ENCODE assay signal across 9 mouse cellular contexts in the genomic region with DNA sequence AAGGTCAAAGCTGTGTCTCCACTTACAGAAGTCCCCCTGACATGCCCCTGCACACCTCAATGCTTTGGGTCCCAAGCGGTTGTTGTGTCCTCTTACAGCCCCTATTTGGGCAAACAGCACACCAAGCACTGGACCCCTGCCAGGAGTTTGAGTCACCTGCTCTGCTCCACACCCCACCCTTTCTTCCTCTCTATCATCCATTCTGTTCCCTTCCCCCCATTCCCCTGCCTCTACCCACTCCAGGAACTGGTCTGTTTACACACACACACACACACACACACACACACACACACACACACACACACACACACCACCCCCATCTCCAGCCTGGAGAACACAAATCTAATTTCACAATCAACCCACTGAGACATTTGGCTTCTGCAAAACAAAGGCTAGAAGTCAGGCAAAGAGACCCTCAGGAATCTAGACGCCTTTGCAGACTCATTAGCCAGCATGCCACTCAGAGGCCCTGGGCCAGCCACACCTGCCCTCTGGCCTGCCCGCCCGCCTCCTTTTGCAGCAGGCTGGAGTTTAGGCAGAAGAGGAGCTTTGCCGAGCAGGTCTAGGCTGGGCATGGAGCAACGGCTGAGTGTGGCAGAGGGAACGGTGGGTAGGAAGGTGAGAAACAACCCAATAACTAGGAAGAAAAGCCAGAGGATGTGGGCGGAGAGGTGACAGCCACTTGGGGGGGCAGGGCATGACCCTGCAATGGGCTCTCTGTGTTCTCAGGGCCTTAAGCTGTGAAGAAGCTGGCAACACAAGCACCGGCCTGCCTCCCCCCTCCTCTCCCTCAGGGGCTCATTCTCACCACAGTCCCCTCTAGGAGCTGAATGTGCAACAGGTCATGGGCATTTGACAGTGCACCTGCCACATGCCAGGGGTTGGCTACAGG. TPM values are rescaled to one million over a fixed set of nuclear protein-coding genes. Genes with fewer than 3 reads are reported as not detected.
DNase-seq lines count a peak whose midpoint lies in the region; ATAC-seq lines count a peak whose summit lies in the region.
"Had no signal": no experiment of that assay in that cellular context is flagged by ENCODE, and none has a peak within 500 bp of the region (broad histone marks: within the 10 kb centered on the region; RNA-seq: fewer than 3 reads in every experiment).

No protein-coding gene starts in this region.

- H3K27me3 ChIP-seq in limb, embryonic 13.5 days: no peaks in the 10 kb centered on the region
- no peaks in the 10 kb centered on the region for H3K27me3 ChIP-seq in limb, embryonic 10.5 days (ENCODE audit: low read depth, poor library complexity, severe bottlenecking)
- no peaks in the 10 kb centered on the region for H3K27me3 ChIP-seq in neural tube, embryonic 14.5 days (ENCODE audit: control insufficient read depth, insufficient read depth, low read length)

- peaks cover 29% of the 10 kb centered on the region for H3K4me1 ChIP-seq in limb, embryonic 13.5 days
- peaks cover 26% of the 10 kb centered on the region for H3K4me1 ChIP-seq in limb, embryonic 10.5 days
- H3K4me1 ChIP-seq in neural tube, embryonic 14.5 days (ENCODE audit: control insufficient read depth, insufficient read depth, low read length): peaks cover 8% of the 10 kb centered on the region

- H3K36me3 ChIP-seq in limb, embryonic 13.5 days: peaks cover 85% of the 10 kb centered on the region
- H3K36me3 ChIP-seq in limb, embryonic 10.5 days: peaks cover 90% of the 10 kb centered on the region
- H3K36me3 ChIP-seq in neural tube, embryonic 14.5 days (ENCODE audit: control insufficient read depth, insufficient read depth, low read length): peaks cover 28% of the 10 kb centered on the region

- no peak overlapping the region for H3K4me2 ChIP-seq in limb, embryonic 13.5 days (replicated peaks)
- no peak overlapping the region for H3K4me2 ChIP-seq in neural tube, embryonic 14.5 days (ENCODE audit: low read depth, low read length)

- no peak overlapping the region for H3K4me3 ChIP-seq in limb, embryonic 13.5 days
- no peak overlapping the region for H3K4me3 ChIP-seq in limb, embryonic 10.5 days
- no peak overlapping the region for H3K4me3 ChIP-seq in neural tube, embryonic 14.5 days (ENCODE audit: low read depth, low read length)

- peak overlapping the region; percentile 35; the same call in 1 of the 2 replicates for H3K9ac ChIP-seq in limb, embryonic 13.5 days
- H3K9ac ChIP-seq in neural tube, embryonic 14.5 days (replicated peaks; ENCODE audit: low read depth, low read length): 0 out of 2 replicates have a peak overlapping the region, but pooled peaks have one; percentile 1

- peaks cover 12% of the 10 kb centered on the region for H3K9me3 ChIP-seq in limb, embryonic 13.5 days
- peaks cover 9% of the 10 kb centered on the region for H3K9me3 ChIP-seq in limb, embryonic 10.5 days (replicated peaks)
- no peaks in the 10 kb centered on the region for H3K9me3 ChIP-seq in neural tube, embryonic 14.5 days (ENCODE audit: control insufficient read depth, low read length)

- 59% methylated on average over 9 of the region's 9 CpGs for WGBS in limb, embryonic 13.5 days
- 60% methylated on average over 9 of the region's 9 CpGs for WGBS in limb, embryonic 10.5 days
- 64% methylated on average over 9 of the region's 9 CpGs for WGBS in neural tube, embryonic 14.5 days

- peak; percentile 57 for DNase-seq in cerebellum, adult 11-12 months
- DNase-seq in cerebellum, postnatal 4 days (ENCODE audit: low spot score in 2 of 2): no peak
- no peak for DNase-seq in limb, embryonic 10.5 days (ENCODE audit: low spot score)
- no peak for DNase-seq in embryo, embryonic 10 days (ENCODE audit: low spot score)
- no peak for DNase-seq in layer of hippocampus, adult 9-10 months (ENCODE audit: low spot score)

- no peak for ATAC-seq in limb, embryonic 13.5 days (ENCODE audit: low FRiP score, low read depth)
- peak; percentile 4; the same call in 1 of the 2 replicates for ATAC-seq in granulocyte monocyte progenitor cell, adult 5-6 weeks (replicated peaks; ENCODE audit: poor library complexity, severe bottlenecking)
- ATAC-seq in neural tube, embryonic 14.5 days (ENCODE audit: low read depth): no peak

- no peak overlapping the region for H3K27ac ChIP-seq in limb, embryonic 13.5 days
- no peak overlapping the region for H3K27ac ChIP-seq in limb, embryonic 10.5 days
- H3K27ac ChIP-seq in neural tube, embryonic 14.5 days (ENCODE audit: low read depth, low read length): no peak overlapping the region

RNA-seq across cellular contexts. Expression of gene Selenon, which starts 4.9 kb away (rescaled TPM):
- polyA plus RNA-seq in limb, embryonic 13.5 days (2015; fragmentation: Nextera tagmentation; extraction: Ambion mirVana): 15.2 and 16.3 TPM in 2 replicates
- 10.9 and 13.4 TPM in 2 replicates for polyA plus RNA-seq in limb, embryonic 10.5 days (2016; fragmentation: Nextera tagmentation; extraction: Ambion mirVana)
- total RNA-seq in granulocyte monocyte progenitor cell, adult 5-6 weeks (2014; fragmentation: Nextera tagmentation): 32.4 and 32.8 TPM in 2 replicates
- total RNA-seq in granulocyte monocyte progenitor cell, adult 5-6 weeks (2017): 3.2 and 6.9 TPM in 2 replicates
- polyA plus RNA-seq in neural tube, embryonic 14.5 days (2014; fragmentation: Nextera tagmentation; extraction: Ambion mirVana): 11.2 and 12.1 TPM in 2 replicates

RNA-seq across cellular contexts. Expression of gene Mtfr1l, which starts 11.9 kb away (rescaled TPM):
- 131 and 132 TPM in 2 replicates for polyA plus RNA-seq in limb, embryonic 13.5 days (2015; fragmentation: Nextera tagmentation; extraction: Ambion mirVana)
- 104 and 109 TPM in 2 replicates for polyA plus RNA-seq in limb, embryonic 10.5 days (2016; fragmentation: Nextera tagmentation; extraction: Ambion mirVana)
- 64.6 and 67.4 TPM in 2 replicates for total RNA-seq in granulocyte monocyte progenitor cell, adult 5-6 weeks (2014; fragmentation: Nextera tagmentation)
- total RNA-seq in granulocyte monocyte progenitor cell, adult 5-6 weeks (2017): 52.0 and 54.8 TPM in 2 replicates
- polyA plus RNA-seq in neural tube, embryonic 14.5 days (2014; fragmentation: Nextera tagmentation; extraction: Ambion mirVana): 195 and 199 TPM in 2 replicates

RNA-seq across cellular contexts. Expression of gene Aunip, which starts 36.3 kb away (rescaled TPM):
- polyA plus RNA-seq in limb, embryonic 13.5 days (2015; fragmentation: Nextera tagmentation; extraction: Ambion mirVana): 10.6 and 10.8 TPM in 2 replicates
- polyA plus RNA-seq in limb, embryonic 10.5 days (2016; fragmentation: Nextera tagmentation; extraction: Ambion mirVana): 21.9 and 29.6 TPM in 2 replicates
- total RNA-seq in granulocyte monocyte progenitor cell, adult 5-6 weeks (2014; fragmentation: Nextera tagmentation): 15.0 and 25.6 TPM in 2 replicates
- total RNA-seq in granulocyte monocyte progenitor cell, adult 5-6 weeks (2017): 24.2 and 26.4 TPM in 2 replicates
- 0.43 and 0.76 TPM in 2 replicates for polyA plus RNA-seq in neural tube, embryonic 14.5 days (2014; fragmentation: Nextera tagmentation; extraction: Ambion mirVana)
- polyA plus RNA-seq: liver, adult 2 months had no signal

RNA-seq across cellular contexts. Expression of gene Paqr7, which starts 50.6 kb away (rescaled TPM):
- 3.7 and 4.1 TPM in 2 replicates for polyA plus RNA-seq in limb, embryonic 13.5 days (2015; fragmentation: Nextera tagmentation; extraction: Ambion mirVana)
- polyA plus RNA-seq in limb, embryonic 10.5 days (2016; fragmentation: Nextera tagmentation; extraction: Ambion mirVana): 1.2 TPM in 2 replicates
- total RNA-seq in granulocyte monocyte progenitor cell, adult 5-6 weeks (2014; fragmentation: Nextera tagmentation): 11.2 and 12.9 TPM in 2 replicates
- 9.5 and 12.8 TPM in 2 replicates for total RNA-seq in granulocyte monocyte progenitor cell, adult 5-6 weeks (2017)
- 9.8 and 13.7 TPM in 2 replicates for polyA plus RNA-seq in neural tube, embryonic 14.5 days (2014; fragmentation: Nextera tagmentation; extraction: Ambion mirVana)
